30 mouse cellular contexts compared by ENCODE assay signal in genomic region chr10:9594666-9595065, GRCm38 (mm10).
"Had no signal": no experiment of that assay in that cellular context is flagged by ENCODE, and none has a peak within 500 bp of the region (broad histone marks: within the 10 kb centered on the region; RNA-seq: fewer than 3 reads in every experiment).

No protein-coding gene starts in this region.

- H3K27me3 ChIP-seq: limb, embryonic 12.5 days; limb, embryonic 13.5 days; limb, embryonic 15.5 days; liver, embryonic 12.5 days; liver, embryonic 13.5 days; liver, embryonic 15.5 days; lung, embryonic 15.5 days; megakaryocyte, embryonic 14.5 days; midbrain, embryonic 12.5 days; midbrain, embryonic 13.5 days; midbrain, embryonic 15.5 days; neural tube, embryonic 12.5 days had no signal

- H3K4me2 ChIP-seq: limb, embryonic 12.5 days; limb, embryonic 13.5 days; limb, embryonic 15.5 days; liver, embryonic 11.5 days; liver, embryonic 12.5 days; liver, embryonic 13.5 days; liver, embryonic 15.5 days; lung, embryonic 14.5 days; lung, embryonic 15.5 days; midbrain, embryonic 11.5 days; midbrain, embryonic 12.5 days; midbrain, embryonic 13.5 days; midbrain, embryonic 15.5 days; neural tube, embryonic 12.5 days had no signal

- H3K27ac ChIP-seq: limb, embryonic 10.5 days; limb, embryonic 12.5 days; limb, embryonic 13.5 days; limb, embryonic 15.5 days; liver, embryonic 12.5 days; liver, embryonic 13.5 days; liver, embryonic 14.5 days; liver, embryonic 15.5 days; lung, embryonic 15.5 days; macrophage; midbrain, embryonic 10.5 days; midbrain, embryonic 12.5 days; midbrain, embryonic 13.5 days; midbrain, embryonic 15.5 days; neural tube, embryonic 12.5 days had no signal

- H3K9ac ChIP-seq: limb, embryonic 12.5 days; limb, embryonic 13.5 days; limb, embryonic 15.5 days; liver, embryonic 12.5 days; liver, embryonic 13.5 days; liver, embryonic 14.5 days; liver, embryonic 15.5 days; liver, postnatal 0 days; lung, embryonic 14.5 days; lung, embryonic 15.5 days; midbrain, embryonic 12.5 days; midbrain, embryonic 13.5 days; midbrain, embryonic 15.5 days; neural tube, embryonic 12.5 days had no signal

- H3K4me3 ChIP-seq: limb, embryonic 10.5 days; limb, embryonic 12.5 days; limb, embryonic 13.5 days; limb, embryonic 15.5 days; liver, embryonic 12.5 days; liver, embryonic 13.5 days; liver, embryonic 15.5 days; lung, embryonic 15.5 days; megakaryocyte, embryonic 14.5 days; midbrain, embryonic 10.5 days; midbrain, embryonic 12.5 days; midbrain, embryonic 13.5 days; midbrain, embryonic 15.5 days; myocyte; neural tube, embryonic 12.5 days had no signal

- H3K9me3 ChIP-seq: limb, embryonic 10.5 days; limb, embryonic 12.5 days; limb, embryonic 13.5 days; limb, embryonic 15.5 days; liver, embryonic 12.5 days; liver, embryonic 13.5 days; liver, embryonic 15.5 days; lung, embryonic 15.5 days; megakaryocyte, embryonic 14.5 days; midbrain, embryonic 10.5 days; midbrain, embryonic 12.5 days; midbrain, embryonic 13.5 days; midbrain, embryonic 15.5 days; neural tube, embryonic 12.5 days had no signal

- H3K36me3 ChIP-seq: limb, embryonic 10.5 days; limb, embryonic 12.5 days; limb, embryonic 13.5 days; limb, embryonic 15.5 days; liver, embryonic 12.5 days; liver, embryonic 13.5 days; liver, embryonic 15.5 days; lung, embryonic 15.5 days; midbrain, embryonic 10.5 days; midbrain, embryonic 12.5 days; midbrain, embryonic 13.5 days; midbrain, embryonic 15.5 days; neural tube, embryonic 12.5 days had no signal

- H3K4me1 ChIP-seq: limb, embryonic 10.5 days; limb, embryonic 12.5 days; limb, embryonic 13.5 days; limb, embryonic 15.5 days; liver, embryonic 12.5 days; liver, embryonic 13.5 days; liver, embryonic 15.5 days; lung, embryonic 15.5 days; megakaryocyte, embryonic 14.5 days; midbrain, embryonic 12.5 days; midbrain, embryonic 13.5 days; midbrain, embryonic 15.5 days; neural tube, embryonic 12.5 days had no signal

- DNase-seq: left cerebral cortex, postnatal 4 days; liver; liver, embryonic 13.5 days; liver, postnatal 0 days; lung, adult 18-20 months; lung, adult 2 months; lung, embryonic 14.5 days; lung, postnatal 10 days; lung, postnatal 14 days; lung, postnatal 36 days; lung, postnatal 4 days; midbrain, embryonic 14.5 days had no signal
